Mouse (Mus musculus) right cerebral cortex, adult 2 months (tissue): ENCODE measurements around the gene Ly6g5c.

Source experiments
- DNase-seq, 2 experiments: peaks; one replicate each; pipeline ENCODE4 v3.0.0; 2021 to 2022; ENCODE audit warnings: low spot score in 2 of 2

Gene Ly6g5c

DNA sequence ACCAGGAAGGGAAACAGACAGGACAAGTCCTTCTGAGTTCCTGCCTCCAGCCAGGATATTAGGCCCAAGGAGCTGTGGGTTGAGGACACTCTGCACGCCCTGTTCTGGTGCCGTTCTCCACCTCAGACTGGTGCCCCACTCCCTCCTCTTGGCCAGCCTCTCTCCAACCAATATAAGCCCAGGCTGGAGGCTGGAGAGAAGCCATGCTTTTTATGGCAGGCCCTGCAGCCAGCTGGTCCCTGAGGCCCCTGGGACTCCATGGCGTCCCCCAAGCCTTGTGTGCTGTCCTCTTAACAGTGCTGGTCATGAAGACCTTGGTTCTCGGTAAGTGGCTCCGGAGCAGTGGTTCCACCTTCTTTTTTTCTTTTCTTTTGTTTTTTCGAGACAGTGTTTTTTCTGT lies at the start of gene Ly6g5c:
TSS of gene Ly6g5c (plus strand) at position 183 of the 400 bp plus-strand sequence.
- no peak for DNase-seq

GRCm38 (mm10) chr17:35058316-35058715 lies 49.8 kb upstream of the Ly6g5c start:
- no peak for DNase-seq

DNA sequence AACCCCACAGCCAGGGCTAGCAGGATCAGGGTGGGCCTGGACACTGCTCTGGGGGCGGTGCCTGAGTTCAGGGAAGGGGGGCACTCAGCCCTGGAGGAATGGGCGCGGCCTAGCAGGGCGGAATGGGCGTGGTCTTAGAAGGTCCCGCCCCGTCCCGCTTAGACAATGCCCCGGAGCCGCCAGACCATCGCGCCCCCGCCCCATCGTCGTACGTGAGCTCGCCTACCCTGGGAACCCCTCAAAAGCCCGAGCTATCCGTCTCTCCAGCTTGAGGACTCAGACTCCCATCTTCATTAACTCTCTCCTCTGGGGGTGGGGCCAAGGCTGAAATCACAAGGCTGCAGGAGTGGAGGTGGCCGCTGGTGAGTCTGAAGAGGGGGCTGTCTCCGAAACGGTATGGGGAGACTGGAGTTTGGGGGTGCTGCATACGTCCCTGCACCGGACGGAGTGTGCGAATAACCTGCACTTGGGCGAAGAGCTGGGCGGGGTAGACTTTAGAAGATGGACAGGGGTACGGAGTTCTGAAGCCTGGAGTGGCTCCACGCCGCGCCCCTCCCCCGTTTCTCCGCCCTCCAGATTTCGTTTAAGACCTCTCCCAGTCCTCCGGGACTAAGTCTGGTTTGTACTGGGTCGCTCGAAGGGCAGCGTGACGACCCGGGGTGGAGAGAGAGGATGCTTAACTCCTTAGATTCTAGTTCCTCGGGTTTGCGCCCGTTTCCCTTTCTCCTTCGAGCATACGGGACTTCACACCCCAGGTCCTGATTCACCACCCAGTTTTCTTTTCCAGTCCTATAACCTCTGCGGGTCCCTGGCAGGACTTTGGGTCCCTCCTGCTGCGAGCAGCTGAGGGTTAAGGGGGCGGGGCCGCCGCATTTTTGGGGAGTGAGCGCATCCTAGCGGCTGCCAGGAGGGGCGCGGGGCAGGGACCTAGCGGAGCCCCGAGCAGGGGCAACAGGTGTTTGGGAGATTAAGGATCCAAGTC lies 48.9 kb upstream of the Ly6g5c start, which contains the start of gene Ddah2:
TSS of gene Ddah2 (plus strand) at position 125 of the 982 bp plus-strand sequence.
- DNase-seq: peak; percentile 46 to 66

GRCm38 (mm10) chr17:35060071-35060470 lies 48.0 kb upstream of the Ly6g5c start:
- no peak for DNase-seq

GRCm38 (mm10) chr17:35060737-35061297 lies 47.3 kb upstream of the Ly6g5c start:
- DNase-seq: no peak

- no peak for DNase-seq
These were observed 46.8 kb upstream of the Ly6g5c start for GRCm38 (mm10) chr17:35061299-35061698.

GRCm38 (mm10) chr17:35063466-35063865 lies 44.6 kb upstream of the Ly6g5c start:
- DNase-seq: no peak

- DNase-seq: no peak
These were observed 43.7 kb upstream of the Ly6g5c start for GRCm38 (mm10) chr17:35064378-35064877.

- no peak for DNase-seq
These were observed 42.8 kb upstream of the Ly6g5c start, which contains the start of gene Ly6g6c for GRCm38 (mm10) chr17:35064951-35065947. Gene Ly6g6c, plus strand, starts transcription at chr17:35065388.

DNA sequence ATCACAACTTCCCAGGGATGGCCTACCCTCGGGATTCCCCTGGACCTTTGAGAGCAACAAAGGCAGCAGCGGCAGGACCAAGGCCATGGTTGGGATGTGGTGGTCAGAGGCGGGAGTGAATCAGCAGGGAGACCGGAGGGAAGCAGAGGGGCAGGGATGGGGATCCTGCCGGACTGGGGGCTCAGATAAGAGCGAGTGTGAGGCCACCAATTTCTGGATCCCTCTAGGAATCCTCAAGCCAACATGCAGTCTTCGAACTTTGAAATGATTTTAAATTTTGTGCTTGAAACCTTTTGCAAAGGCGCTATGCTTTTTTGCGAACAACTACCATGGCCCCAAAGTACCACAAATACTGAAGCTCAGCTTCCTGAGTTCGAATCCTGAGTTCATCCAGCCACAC lies 42.0 kb upstream of the Ly6g5c start, which contains the start of gene Mpig6b:
TSS of gene Mpig6b (minus strand) at position 101 of the 400 bp plus-strand sequence.
- DNase-seq: no peak

DNA sequence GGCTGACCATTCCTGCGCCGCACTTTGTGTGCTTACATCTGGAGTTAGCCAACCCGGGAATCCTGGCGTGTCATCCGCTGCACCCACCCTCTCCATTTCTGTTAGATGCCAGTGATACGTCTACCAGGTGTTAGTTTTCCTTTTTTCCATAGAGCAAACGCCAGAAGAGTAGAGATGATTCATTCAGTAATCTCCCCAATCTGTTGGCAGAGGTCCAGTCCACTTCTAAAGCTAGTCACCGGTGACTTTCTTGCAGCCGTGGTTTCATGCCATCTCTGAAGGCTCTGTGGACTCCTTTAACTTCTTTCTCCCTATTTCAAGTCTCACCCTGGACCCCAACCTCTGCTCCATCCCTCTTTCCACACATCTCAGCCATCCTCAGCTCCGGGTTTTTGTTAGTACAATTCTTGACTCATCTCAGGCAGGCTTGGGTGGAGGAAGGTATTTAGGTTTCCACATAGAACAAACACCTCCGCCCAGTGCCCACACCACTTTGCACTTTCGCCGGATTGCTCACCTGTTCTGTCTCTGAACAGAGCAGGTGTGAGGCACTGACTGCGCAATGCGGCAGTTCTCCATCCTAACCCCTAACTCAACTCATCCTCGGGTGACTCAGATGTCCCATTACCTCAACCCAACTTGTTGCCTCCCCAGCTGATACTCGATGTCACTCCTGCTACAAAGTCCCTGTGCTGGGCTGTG lies 39.7 kb upstream of the Ly6g5c start:
- peak in 1 of 2 experiments; percentile 42 for DNase-seq

- no peak for DNase-seq
These were observed 37.4 kb upstream of the Ly6g5c start for GRCm38 (mm10) chr17:35070556-35071229.

DNA sequence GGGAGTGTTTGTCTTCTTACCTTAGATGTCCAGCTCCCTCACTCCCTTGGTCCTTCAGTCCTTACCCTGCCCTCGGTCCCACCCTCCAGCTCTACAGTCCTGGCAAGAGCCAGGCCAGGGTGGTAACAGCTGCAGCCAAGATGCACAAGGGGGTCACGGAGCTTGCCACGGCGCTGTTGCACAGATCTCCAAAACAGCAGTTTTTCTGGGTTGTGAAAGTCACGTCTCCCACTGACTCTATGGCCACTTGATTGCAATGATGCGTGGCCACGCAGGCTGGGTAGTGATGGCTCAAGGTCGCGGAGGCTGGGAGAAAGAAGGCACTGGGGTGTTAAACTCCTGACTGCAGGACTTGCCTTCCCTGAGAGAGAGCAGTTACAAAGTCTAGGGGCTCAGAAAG lies 36.6 kb upstream of the Ly6g5c start:
- no peak for DNase-seq

GRCm38 (mm10) chr17:35074097-35074496 lies 34.0 kb upstream of the Ly6g5c start:
- DNase-seq: no peak

GRCm38 (mm10) chr17:35076507-35077176 lies 31.4 kb upstream of the Ly6g5c start, which contains the start of gene Ly6g6e:
Gene Ly6g6e, plus strand, starts transcription at chr17:35076902.
- no peak for DNase-seq

- no peak for DNase-seq
These were observed 30.8 kb upstream of the Ly6g5c start for GRCm38 (mm10) chr17:35077285-35077684.

GRCm38 (mm10) chr17:35077786-35078233 lies 30.3 kb upstream of the Ly6g5c start, which contains the start of gene Ly6g6d:
Gene Ly6g6d, minus strand, starts transcription at chr17:35078065.
- no peak for DNase-seq

DNA sequence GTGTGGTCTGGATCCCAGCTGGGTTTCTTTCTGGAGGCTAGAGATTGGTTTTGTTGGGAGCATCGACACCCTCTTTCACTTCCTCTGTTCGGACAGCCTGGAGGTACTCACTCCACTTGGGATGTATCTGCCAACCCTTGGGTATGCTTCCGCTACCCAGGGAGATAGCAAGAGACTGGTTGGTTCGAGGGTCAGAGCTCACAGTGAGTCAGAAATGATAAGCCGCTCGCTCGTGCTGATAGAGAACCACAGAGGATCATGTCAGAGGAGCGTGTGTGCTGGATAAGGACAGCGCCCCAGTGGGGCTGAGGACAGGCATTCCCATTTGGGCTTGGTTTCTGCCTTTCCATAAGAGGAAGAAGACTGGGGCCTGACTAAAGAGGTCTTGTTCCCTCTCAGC lies 28.3 kb upstream of the Ly6g5c start:
- DNase-seq: no peak

DNA sequence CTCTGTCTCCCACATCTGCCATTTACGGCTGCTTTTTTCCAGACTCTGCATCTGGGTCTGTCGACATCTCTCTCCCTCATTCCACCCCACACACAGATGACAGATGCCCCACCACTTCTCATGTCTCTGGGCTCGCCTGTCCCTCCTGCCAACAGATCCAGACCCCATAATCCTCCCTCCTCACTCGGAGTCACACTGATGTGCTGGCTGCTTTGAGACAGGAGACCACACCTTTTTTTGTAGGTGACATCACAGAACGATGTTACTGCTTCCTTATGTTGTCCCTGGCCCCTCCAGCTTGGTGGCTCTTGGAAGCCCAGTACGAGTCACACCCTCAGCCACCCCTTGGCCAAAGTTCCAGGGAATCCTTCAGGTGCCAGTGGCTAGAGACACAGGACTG lies 27.8 kb upstream of the Ly6g5c start:
- DNase-seq: no peak
